Mouse (Mus musculus) neutrophil, adult 83 days (primary cell): ENCODE measurements around the gene Ppil4. TPM values are rescaled to one million over a fixed set of nuclear protein-coding genes. Genes with fewer than 3 reads are reported as not detected.

Experiments used
- total RNA-seq, 2 experiments: library from RNA; stranded (reverse); gene quantifications; one replicate each; pipeline ENCODE4 v1.2.4; 2023

Gene Ppil4
- total RNA-seq: 10 to 100 TPM; 30.4 to 34.4 TPM

DNA sequence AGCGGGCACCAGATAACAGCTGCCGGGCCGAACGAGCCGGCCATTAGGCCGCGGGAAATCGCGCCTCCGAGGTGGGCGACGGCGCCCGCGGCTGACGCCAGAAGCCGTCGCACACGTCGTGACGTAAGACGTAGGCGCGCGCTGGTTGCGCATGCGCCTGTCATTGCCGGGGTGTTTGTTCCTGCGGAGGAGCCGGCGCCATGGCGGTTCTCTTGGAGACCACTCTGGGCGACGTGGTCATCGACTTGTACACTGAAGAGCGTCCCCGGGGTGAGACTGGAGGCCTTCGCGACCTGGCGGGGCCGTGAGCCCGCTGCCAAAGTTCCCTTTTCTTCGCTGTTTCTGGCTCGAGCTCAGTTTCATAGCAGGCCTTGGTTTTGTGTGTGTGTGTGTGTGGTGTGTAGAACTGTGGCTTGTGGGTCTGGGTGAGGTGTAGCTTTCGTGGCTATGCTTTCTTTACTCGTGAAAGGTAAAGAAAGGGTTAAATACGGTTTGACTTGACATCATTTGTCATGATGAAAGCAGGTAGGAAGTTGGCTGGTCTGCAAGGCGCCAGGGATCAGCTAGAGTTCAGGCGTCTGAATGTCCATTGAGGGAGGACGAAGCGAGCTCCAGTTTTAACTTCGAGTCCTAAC lies at the start of gene Ppil4, which contains the start of gene Ginm1:
Gene Ppil4, plus strand, starts transcription at position 141 of the 635 bp plus-strand sequence.
Gene Ginm1, minus strand, starts transcription at position 74 of the 635 bp plus-strand sequence.

GRCm38 (mm10) chr10:7832171-7832676 lies 39.5 kb downstream of the Ppil4 start, which contains the start of gene Zc3h12d:
TSS of gene Zc3h12d (plus strand) at chr10:7832470.

Other genes starting within 250 kb of the Ppil4 start
- gene Lrp11, start 203.1 kb upstream of the Ppil4 start, total RNA-seq: under 1 TPM; 0.13 to 0.24 TPM
- gene Nup43, start 125.4 kb upstream of the Ppil4 start, total RNA-seq: 10 to 100 TPM in 1 of 2 experiments, 1 to 10 TPM in 1; 8.0 to 11.2 TPM
- gene Pcmt1, start 111.8 kb upstream of the Ppil4 start, total RNA-seq: 10 to 100 TPM; 56.1 to 62.0 TPM
- 10 to 100 TPM; 22.9 to 23.4 TPM for gene Lats1, start 111.7 kb upstream of the Ppil4 start, total RNA-seq
- 10 to 100 TPM; 33.2 to 37.0 TPM for gene Katna1, start 66.9 kb upstream of the Ppil4 start, total RNA-seq
- 10 to 100 TPM; 20.0 to 23.7 TPM for gene Ginm1, start 67 bp upstream of the Ppil4 start, total RNA-seq
- gene Zc3h12d, start 39.6 kb downstream of the Ppil4 start, total RNA-seq: 1 to 10 TPM; 3.8 to 4.1 TPM
- 100 to 1,000 TPM in 1 of 2 experiments, 10 to 100 TPM in 1; 93.4 to 108 TPM for gene Tab2, start 163.3 kb downstream of the Ppil4 start, total RNA-seq